Mouse (Mus musculus): ENCODE data around the gene Mob3b. TPM values are rescaled to one million over a fixed set of nuclear protein-coding genes. Genes with fewer than 3 reads are reported as not detected.
A peak's percentile ranks its signal among the peaks of the same experiment; 100 is the strongest.

Mob3b gene
- total RNA-seq, 2 experiments from 2014 or later, result 2.0 to 4.0 TPM

- intact Hi-C loops (cut with DNase I), result no loop called here
- no peak for DNase-seq (ENCODE audit: extremely low spot score in 1 of 2, low spot score in 2 of 2)
Observed at GRCm38 (mm10) chr4:35089321-35090316, 67.7 kb downstream of the Mob3b start.

GRCm38 (mm10) chr4:35086067-35086700 is 71.1 kb downstream of the Mob3b start:
- intact Hi-C loops (cut with DNase I), result no loop called here

GRCm38 (mm10) chr4:35084060-35084459 is 73.2 kb downstream of the Mob3b start:
- no peak for DNase-seq (ENCODE audit: extremely low spot score in 1 of 2, low spot score in 2 of 2)
- intact Hi-C loops (cut with DNase I), result no loop called here

More at GRCm38 (mm10) chr4:35086067-35086700, 71.1 kb downstream of the Mob3b start:
- no peak for DNase-seq (ENCODE audit: extremely low spot score in 1 of 2, low spot score in 2 of 2)

GRCm38 (mm10) chr4:35082476-35083114 is 74.7 kb downstream of the Mob3b start:
- intact Hi-C loops (cut with DNase I), result no loop called here
- no peak for DNase-seq (ENCODE audit: extremely low spot score in 1 of 2, low spot score in 2 of 2)

GRCm38 (mm10) chr4:35080285-35080684 is 77.0 kb downstream of the Mob3b start:
- no peak for DNase-seq (ENCODE audit: extremely low spot score in 1 of 2, low spot score in 2 of 2)
- intact Hi-C loops (cut with DNase I), result no loop called here

- DNase-seq (ENCODE audit: extremely low spot score in 1 of 2, low spot score in 2 of 2), result peak in 1 of 2 experiments; percentile 49
- intact Hi-C loops (cut with DNase I), result no loop called here
Observed at GRCm38 (mm10) chr4:35068739-35069138, 88.5 kb downstream of the Mob3b start.

GRCm38 (mm10) chr4:35066163-35066562 is 91.1 kb downstream of the Mob3b start:
- intact Hi-C loops (cut with DNase I), result no loop called here
- no peak for DNase-seq (ENCODE audit: extremely low spot score in 1 of 2, low spot score in 2 of 2)

GRCm38 (mm10) chr4:35065075-35065838 is 92.0 kb downstream of the Mob3b start:
- intact Hi-C loops (cut with DNase I), result no loop called here
- DNase-seq (ENCODE audit: extremely low spot score in 1 of 2, low spot score in 2 of 2), result peak in 1 of 2 experiments; percentile 71

- peak in 1 of 2 experiments; percentile 29 for DNase-seq (ENCODE audit: extremely low spot score in 1 of 2, low spot score in 2 of 2)
- intact Hi-C loops (cut with DNase I), result no loop called here
Observed at GRCm38 (mm10) chr4:35063146-35063719, 94.1 kb downstream of the Mob3b start.

- intact Hi-C loops (cut with DNase I), result no loop called here
- DNase-seq (ENCODE audit: extremely low spot score in 1 of 2, low spot score in 2 of 2), result no peak
Observed at GRCm38 (mm10) chr4:35060964-35061363, 96.3 kb downstream of the Mob3b start.

- intact Hi-C loops (cut with DNase I), result no loop called here
- DNase-seq (ENCODE audit: extremely low spot score in 1 of 2, low spot score in 2 of 2), result no peak
Observed at GRCm38 (mm10) chr4:35060401-35060800, 96.9 kb downstream of the Mob3b start.

- intact Hi-C loops (cut with DNase I), result no loop called here
- DNase-seq (ENCODE audit: extremely low spot score in 1 of 2, low spot score in 2 of 2), result no peak
Observed at GRCm38 (mm10) chr4:35054362-35054761, 102.9 kb downstream of the Mob3b start.

- intact Hi-C loops (cut with DNase I), result no loop called here
- DNase-seq (ENCODE audit: extremely low spot score in 1 of 2, low spot score in 2 of 2), result no peak
Observed at GRCm38 (mm10) chr4:35052174-35052942, 104.9 kb downstream of the Mob3b start.

- no peak for DNase-seq (ENCODE audit: extremely low spot score in 1 of 2, low spot score in 2 of 2)
- intact Hi-C loops (cut with DNase I), result no loop called here
Observed at GRCm38 (mm10) chr4:35051152-35051551, 106.1 kb downstream of the Mob3b start.

GRCm38 (mm10) chr4:35049742-35050058 is 107.6 kb downstream of the Mob3b start:
- DNase-seq (ENCODE audit: extremely low spot score in 1 of 2, low spot score in 2 of 2), result no peak
- intact Hi-C loops (cut with DNase I), result no loop called here

GRCm38 (mm10) chr4:35049036-35049741 is 108.1 kb downstream of the Mob3b start:
- no peak for DNase-seq (ENCODE audit: extremely low spot score in 1 of 2, low spot score in 2 of 2)
- intact Hi-C loops (cut with DNase I), result no loop called here

GRCm38 (mm10) chr4:35040896-35041295 is 116.4 kb downstream of the Mob3b start:
- intact Hi-C loops (cut with DNase I), result no loop called here
- DNase-seq (ENCODE audit: extremely low spot score in 1 of 2, low spot score in 2 of 2), result no peak

Measured in left cerebral cortex, postnatal 10 days (tissue).